Mouse (Mus musculus) CD4-positive, CD25-positive, alpha-beta regulatory T cell (primary cell): Measurements from ENCODE around the gene Tsr3. TPM values are rescaled to one million over a fixed set of nuclear protein-coding genes. Genes with fewer than 3 reads are reported as not detected.

ENCODE experiments used
- polyA plus RNA-seq: library from polyadenylated mRNA; unstranded; fragments of 100-300 nt; shearing (Covaris generic); gene quantifications from one replicate; pipeline ENCODE4 v1.2.1, GENCODE M21; 2017

Tsr3 gene
- 53.0 TPM for polyA plus RNA-seq

GRCm38 (mm10) chr17:25239695-25240636 lies at the start of gene Tsr3, which contains the start of gene Gnptg:
Gene Tsr3, plus strand, starts transcription at chr17:25240170.
Gene Gnptg, minus strand, starts transcription at chr17:25240124.

GRCm38 (mm10) chr17:25256140-25256754 lies 16.3 kb downstream of the Tsr3 start, which contains the start of gene Baiap3:
Gene Baiap3, minus strand, starts transcription at chr17:25256364.

GRCm38 (mm10) chr17:25274571-25275346 lies 34.8 kb downstream of the Tsr3 start, which contains the start of gene Ube2i:
Gene Ube2i, minus strand, starts transcription at chr17:25274622.

Other genes with a start within 250 kb of the Tsr3 start
- 7.4 TPM for gene Cramp1l, start 224.4 kb upstream of the Tsr3 start, polyA plus RNA-seq
- 19.5 TPM for gene Ift140, start 224.1 kb upstream of the Tsr3 start, polyA plus RNA-seq
- 0.79 TPM for gene Tmem204, start 156.6 kb upstream of the Tsr3 start, polyA plus RNA-seq
- 34.5 TPM for gene Telo2, start 124.2 kb upstream of the Tsr3 start, polyA plus RNA-seq
- 0.22 TPM for gene Ptx4, start 119.4 kb upstream of the Tsr3 start, polyA plus RNA-seq
- 37.3 TPM for gene Clcn7, start 106.8 kb upstream of the Tsr3 start, polyA plus RNA-seq
- gene Ccdc154, start 77.7 kb upstream of the Tsr3 start, polyA plus RNA-seq = not detected
- gene Gm38655, start 64.7 kb upstream of the Tsr3 start, polyA plus RNA-seq = not detected
- gene BC003965, start 55.6 kb upstream of the Tsr3 start, polyA plus RNA-seq = 30.2 TPM
- gene Unkl, start 51.8 kb upstream of the Tsr3 start, polyA plus RNA-seq = 34.6 TPM
- 77.5 TPM for gene Gnptg, start within 50 bp of the Tsr3 start, polyA plus RNA-seq
- 19.3 TPM for gene Baiap3, start 16.2 kb downstream of the Tsr3 start, polyA plus RNA-seq
- gene Ube2i, start 34.5 kb downstream of the Tsr3 start, polyA plus RNA-seq = 539 TPM
- gene Prss34, start 58.2 kb downstream of the Tsr3 start, polyA plus RNA-seq = 0.19 TPM
- gene Prss28, start 68.5 kb downstream of the Tsr3 start, polyA plus RNA-seq = not detected
- gene Prss29, start 78.5 kb downstream of the Tsr3 start, polyA plus RNA-seq = not detected
- not detected for gene Tpsab1, start 105.4 kb downstream of the Tsr3 start, polyA plus RNA-seq
- not detected for gene Tpsb2, start 126.1 kb downstream of the Tsr3 start, polyA plus RNA-seq
- not detected for gene Tpsg1, start 129.1 kb downstream of the Tsr3 start, polyA plus RNA-seq
- not detected for gene Cacna1h, start 193.6 kb downstream of the Tsr3 start, polyA plus RNA-seq
- gene Tekt4, start 214.4 kb downstream of the Tsr3 start, polyA plus RNA-seq = not detected